Mouse (Mus musculus) midbrain, embryonic 16.5 days (tissue): ENCODE data around the gene Tmem63c. TPM values are rescaled to one million over a fixed set of nuclear protein-coding genes. Genes with fewer than 3 reads are reported as not detected.

Experiments
- ATAC-seq: fragments of 200-750 bp; cut with Nextera tagmentation; 2 replicates; pipeline ENCODE4 v1.8.0; 2017; ENCODE audit warnings: moderate TSS enrichment
- H3K27ac ChIP-seq: fragments of 300-500 bp; sonication (generic); 2 replicates; pipeline ENCODE4 v1.5.1; 2014; ENCODE audit warnings: mild to moderate bottlenecking, low read length, mixed read lengths
- H3K27me3 ChIP-seq: fragments of 300-500 bp; sonication (generic); 2 replicates; pipeline ENCODE4 v1.6.1; 2014; ENCODE audit warnings: low read depth, low read length, mixed read lengths; ENCODE audit not compliant: control insufficient read depth, insufficient read depth
- H3K36me3 ChIP-seq: fragments of 300-500 bp; sonication (generic); 2 replicates; pipeline ENCODE4 v1.6.1; 2014; ENCODE audit warnings: mild to moderate bottlenecking, low read length, moderate library complexity, mixed read lengths; ENCODE audit not compliant: control insufficient read depth, insufficient read depth
- H3K4me1 ChIP-seq: fragments of 300-500 bp; sonication (generic); 2 replicates; pipeline ENCODE4 v1.6.1; 2014; ENCODE audit warnings: mild to moderate bottlenecking, low read length, mixed read lengths; ENCODE audit not compliant: control insufficient read depth, insufficient read depth
- H3K4me2 ChIP-seq: fragments of 300-500 bp; sonication (generic); 2 replicates; pipeline ENCODE4 v1.6.1; 2014; ENCODE audit warnings: mild to moderate bottlenecking, low read length, mixed read lengths
- H3K4me3 ChIP-seq: fragments of 300-500 bp; sonication (generic); 2 replicates; pipeline ENCODE4 v1.5.1; 2014; ENCODE audit warnings: low read depth, mild to moderate bottlenecking, low read length, moderate library complexity, mixed read lengths
- H3K9ac ChIP-seq: fragments of 300-500 bp; sonication (generic); 2 replicates; pipeline ENCODE4 v1.6.1; 2014; ENCODE audit warnings: low read depth, low read length, mixed read lengths
- H3K9me3 ChIP-seq: fragments of 300-500 bp; sonication (generic); replicated peaks from 2 replicates; pipeline ENCODE4 v1.6.1; 2014; ENCODE audit warnings: mild to moderate bottlenecking, low read length, mixed read lengths; ENCODE audit not compliant: control insufficient read depth, poor library complexity, severe bottlenecking
- WGBS: fragments of 180-500 bp; shearing (Covaris S2); extraction: QIAGEN DNeasy Blood & Tissue Kit; methylation state at CpG from one replicate; pipeline ENCODE4 v1.1.7; 2014; 5-methylcytosine and 5-hydroxymethylcytosine counted together
- polyA plus RNA-seq: library from polyadenylated mRNA; unstranded; fragments of >200 nt; fragmentation: Nextera tagmentation; extraction: Ambion mirVana; gene quantifications from 2 replicates; pipeline ENCODE4 v1.2.1, GENCODE M21; 2015

The Tmem63c gene
- polyA plus RNA-seq, 1 experiment from 2014 or later: 13.7 TPM

DNA sequence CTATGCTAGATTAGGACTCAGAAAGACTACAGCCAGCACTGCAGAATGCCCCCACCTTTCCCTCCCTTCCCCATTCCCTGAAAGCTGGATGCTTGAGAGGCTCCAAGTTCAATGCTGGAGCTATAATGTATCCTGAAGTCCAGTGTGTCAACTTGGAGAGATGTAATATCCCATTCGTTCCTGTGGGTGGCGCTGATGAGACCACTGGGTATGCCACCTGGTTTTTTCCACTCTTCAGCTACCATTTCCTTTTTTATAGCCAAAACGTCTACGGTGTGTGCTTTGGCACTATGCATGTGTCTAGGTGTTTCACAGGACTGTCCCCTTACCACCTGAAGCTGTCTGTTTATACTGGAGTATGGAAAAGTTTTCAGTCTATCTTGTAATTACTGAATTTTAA is 67.2 kb downstream of the Tmem63c start:
- WGBS: 51% methylated on average over 4 of the region's 4 CpGs
- no peak overlapping the region for H3K4me3 ChIP-seq
- no peaks in the 10 kb centered on the region for H3K27me3 ChIP-seq
- no peaks in the 10 kb centered on the region for H3K9me3 ChIP-seq
- H3K36me3 ChIP-seq: peaks cover 21% of the 10 kb centered on the region
- no peak overlapping the region for H3K4me2 ChIP-seq
- no peak overlapping the region for H3K9ac ChIP-seq
- no peak for ATAC-seq
- no peaks in the 10 kb centered on the region for H3K4me1 ChIP-seq
- H3K27ac ChIP-seq: no peak overlapping the region

DNA sequence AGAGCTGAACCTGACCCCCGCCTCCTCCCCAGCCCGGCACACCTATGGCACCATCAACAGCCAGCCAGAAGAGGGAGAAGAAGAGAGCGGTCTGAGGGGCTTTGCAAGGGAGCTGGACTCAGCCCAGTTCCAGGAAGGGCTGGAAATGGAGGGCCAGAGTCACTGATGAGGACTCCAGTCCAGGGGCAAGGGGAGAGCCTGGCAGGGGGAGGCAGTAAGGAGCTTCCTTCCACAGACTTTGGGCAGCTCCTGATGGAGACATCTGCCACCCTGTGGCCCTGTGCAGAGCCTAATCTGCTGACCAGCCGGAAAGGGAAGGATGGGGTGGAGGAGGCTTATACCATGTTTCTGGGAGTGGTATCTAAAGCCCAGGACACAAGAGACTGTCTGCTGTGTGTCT is 68.1 kb downstream of the Tmem63c start:
- WGBS: 78% methylated on average over 4 of the region's 4 CpGs
- ATAC-seq: no peak
- no peak overlapping the region for H3K27ac ChIP-seq
- H3K4me3 ChIP-seq: no peak overlapping the region
- no peak overlapping the region for H3K4me2 ChIP-seq
- no peaks in the 10 kb centered on the region for H3K27me3 ChIP-seq
- no peaks in the 10 kb centered on the region for H3K9me3 ChIP-seq
- no peaks in the 10 kb centered on the region for H3K4me1 ChIP-seq
- H3K36me3 ChIP-seq: peaks cover 20% of the 10 kb centered on the region
- H3K9ac ChIP-seq: no peak overlapping the region

DNA sequence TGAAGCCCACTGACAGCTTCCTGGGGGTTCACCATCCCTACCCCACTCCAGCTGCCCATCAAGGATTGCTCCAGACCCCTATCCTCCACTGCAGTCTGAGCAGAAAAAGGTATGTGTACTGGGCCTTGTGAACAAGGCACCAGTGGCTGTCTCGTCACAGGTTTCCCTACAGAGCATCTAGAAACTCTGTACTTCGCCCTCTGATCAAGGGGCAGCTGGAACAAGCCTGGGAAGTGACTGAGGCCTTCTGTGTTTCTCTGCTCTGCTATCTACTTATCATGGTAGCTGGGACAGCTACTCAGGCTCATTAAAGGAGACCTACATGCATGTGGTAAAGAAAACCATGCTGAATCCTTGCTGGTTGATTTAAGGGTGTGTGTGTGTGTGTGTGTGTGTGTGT is 68.6 kb downstream of the Tmem63c start:
- Histone ChIP-seq H3K4me3 (no peak overlapping the region), H3K4me1 (no peaks in the 10 kb centered on the region), H3K36me3 (peaks cover 16% of the 10 kb centered on the region), H3K9me3 (no peaks in the 10 kb centered on the region), H3K27me3 (no peaks in the 10 kb centered on the region), H3K27ac (no peak overlapping the region), H3K4me2 (no peak overlapping the region), H3K9ac (no peak overlapping the region)
- ATAC-seq: no peak
- WGBS: 78% methylated on average over 2 of the region's 2 CpGs

DNA sequence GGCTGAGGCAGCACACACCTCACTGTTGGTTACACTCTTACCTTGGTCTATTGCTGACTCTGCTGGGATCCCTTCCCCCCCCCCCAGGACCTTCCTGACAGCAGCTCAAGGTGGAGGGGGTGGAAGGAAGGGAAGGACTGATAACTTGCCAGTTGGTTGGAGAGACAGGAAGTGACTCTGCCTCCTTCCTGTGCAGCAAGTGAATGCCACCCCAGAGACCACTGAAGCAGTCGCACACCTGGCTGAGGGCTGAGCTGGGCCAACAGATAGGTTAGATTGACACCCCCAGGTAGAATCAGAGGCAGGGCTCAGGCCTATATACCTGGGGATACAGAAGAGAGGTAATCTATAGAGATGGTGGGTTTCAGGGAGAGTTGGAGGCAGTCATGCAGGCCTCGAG is 70.8 kb downstream of the Tmem63c start:
- H3K4me3 ChIP-seq: no peak overlapping the region
- no peaks in the 10 kb centered on the region for H3K9me3 ChIP-seq
- no peaks in the 10 kb centered on the region for H3K4me1 ChIP-seq
- no peak for ATAC-seq
- H3K27me3 ChIP-seq: no peaks in the 10 kb centered on the region
- H3K4me2 ChIP-seq: no peak overlapping the region
- H3K27ac ChIP-seq: no peak overlapping the region
- WGBS: 80% methylated on average over 2 of the region's 2 CpGs
- H3K9ac ChIP-seq: no peak overlapping the region
- H3K36me3 ChIP-seq: peaks cover 10% of the 10 kb centered on the region

DNA sequence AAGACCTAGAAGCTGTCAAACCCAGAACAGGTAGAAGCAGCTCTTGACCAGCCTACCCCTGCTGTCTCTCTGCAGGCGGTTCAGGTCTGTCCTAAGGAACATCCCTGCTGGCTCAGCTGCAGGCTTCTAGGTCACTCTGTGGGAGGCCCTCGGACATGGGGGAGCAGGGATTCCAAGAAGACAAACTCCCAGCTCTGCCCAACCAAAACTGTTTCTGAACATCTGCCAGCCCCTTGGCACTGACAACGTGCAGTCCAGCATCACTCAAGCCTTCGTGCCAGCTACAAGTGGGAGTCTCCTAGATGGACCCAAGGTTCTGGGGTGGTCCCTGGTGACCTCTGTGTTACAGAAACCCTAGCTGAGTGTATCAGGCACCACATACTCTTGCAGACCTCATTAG is 72.1 kb downstream of the Tmem63c start:
- no peak overlapping the region for H3K27ac ChIP-seq
- no peak overlapping the region for H3K9ac ChIP-seq
- no peak overlapping the region for H3K4me2 ChIP-seq
- ATAC-seq: no peak
- peaks cover 9% of the 10 kb centered on the region; the same call in 1 of the 2 replicates for H3K36me3 ChIP-seq
- H3K27me3 ChIP-seq: no peaks in the 10 kb centered on the region
- no peaks in the 10 kb centered on the region for H3K9me3 ChIP-seq
- no peaks in the 10 kb centered on the region for H3K4me1 ChIP-seq
- no peak overlapping the region for H3K4me3 ChIP-seq
- WGBS: 79% methylated on average over 4 of the region's 4 CpGs

DNA sequence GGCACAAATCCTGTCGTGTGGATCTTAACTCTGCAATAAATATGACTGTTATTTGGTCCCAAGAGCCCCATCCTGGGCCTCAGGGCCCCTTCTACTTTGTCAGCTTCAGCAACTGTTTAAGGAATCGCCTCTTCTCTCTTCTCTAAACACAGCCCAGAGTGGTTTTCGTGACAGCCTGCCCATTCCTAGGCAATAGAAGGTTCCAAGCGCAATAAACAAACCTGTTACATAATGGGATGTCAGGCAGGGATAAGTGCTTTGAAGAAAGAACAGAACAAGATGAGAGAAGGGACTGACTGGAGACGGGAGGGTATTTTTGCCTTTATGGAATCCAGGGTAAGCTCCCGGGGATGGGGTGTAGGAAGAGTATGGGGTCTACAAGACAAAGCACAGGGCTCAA is 72.5 kb downstream of the Tmem63c start:
- 77% methylated on average over 6 of the region's 6 CpGs for WGBS
- no peak overlapping the region for H3K4me3 ChIP-seq
- H3K27ac ChIP-seq: no peak overlapping the region
- no peak overlapping the region for H3K4me2 ChIP-seq
- H3K9ac ChIP-seq: no peak overlapping the region
- no peaks in the 10 kb centered on the region for H3K4me1 ChIP-seq
- no peaks in the 10 kb centered on the region for H3K27me3 ChIP-seq
- H3K9me3 ChIP-seq: no peaks in the 10 kb centered on the region
- peaks cover 9% of the 10 kb centered on the region; the same call in 1 of the 2 replicates for H3K36me3 ChIP-seq
- no peak for ATAC-seq

DNA sequence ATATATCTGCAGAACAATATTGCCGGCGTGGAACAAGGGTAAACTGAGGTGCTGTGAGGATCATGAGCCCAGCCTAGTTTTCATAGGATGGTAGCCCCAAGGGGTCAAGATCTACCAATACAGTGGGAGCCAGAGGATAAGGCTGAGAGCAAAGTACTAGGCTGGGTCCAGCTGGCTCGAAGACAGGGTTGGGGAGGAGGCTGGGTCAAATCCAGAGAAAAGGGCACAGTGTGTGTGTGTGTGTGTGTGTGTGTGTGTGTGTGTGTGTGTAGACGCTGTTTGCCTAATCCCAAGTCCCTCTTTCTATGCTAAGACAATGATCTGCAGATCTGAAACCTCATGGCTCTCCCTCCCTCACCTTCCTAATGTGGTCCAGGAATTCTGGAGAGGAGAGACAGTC is 79.2 kb downstream of the Tmem63c start:
- no peak for ATAC-seq
- no peak overlapping the region for H3K4me3 ChIP-seq
- H3K36me3 ChIP-seq: no peaks in the 10 kb centered on the region
- H3K4me2 ChIP-seq: no peak overlapping the region
- H3K4me1 ChIP-seq: peaks cover 6% of the 10 kb centered on the region
- H3K27ac ChIP-seq: no peak overlapping the region
- H3K9ac ChIP-seq: no peak overlapping the region
- H3K27me3 ChIP-seq: peaks cover 9% of the 10 kb centered on the region; the same call in 1 of the 2 replicates
- WGBS: 80% methylated on average over 4 of the region's 4 CpGs
- H3K9me3 ChIP-seq: no peaks in the 10 kb centered on the region

DNA sequence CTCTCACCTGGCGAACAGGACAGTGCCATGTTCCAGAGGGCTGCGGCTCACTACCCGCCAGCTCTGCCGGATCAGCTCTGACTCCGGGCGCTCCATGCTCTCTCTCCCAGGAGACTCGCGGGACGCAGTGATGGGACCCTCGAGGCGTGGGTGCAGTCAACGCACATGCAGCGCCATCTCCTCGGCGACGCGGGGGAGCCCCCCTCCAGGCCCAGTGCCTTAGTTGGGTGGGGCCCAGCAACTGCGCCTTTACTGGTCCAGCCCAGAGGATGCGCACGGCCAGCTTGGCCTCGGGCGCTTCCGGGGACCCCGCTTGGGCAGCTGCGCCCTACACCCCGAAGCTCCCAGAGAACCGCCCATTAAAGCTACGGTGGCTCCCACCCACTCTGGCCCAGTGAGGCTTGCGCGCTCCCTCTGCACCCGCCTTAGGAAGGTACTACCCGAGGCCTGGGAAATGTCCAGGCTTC is 81.1 kb downstream of the Tmem63c start, which contains the start of gene Ngb:
Gene Ngb (minus strand): TSS at position 375 of the 467 bp plus-strand sequence.
- H3K4me1 ChIP-seq: peaks cover 6% of the 10 kb centered on the region
- peak within 1 kb of the TSS; percentile 62 for H3K9ac ChIP-seq
- ATAC-seq: peak; percentile 66; the same call in 1 of the 2 replicates
- WGBS: 3% methylated on average over 32 of the region's 32 CpGs
- no peak within 1 kb of the TSS for H3K27ac ChIP-seq
- H3K4me3 ChIP-seq: peak within 1 kb of the TSS; percentile 33
- H3K27me3 ChIP-seq: peaks cover 9% of the 10 kb centered on the region; the same call in 1 of the 2 replicates
- H3K36me3 ChIP-seq: no peaks in the 10 kb centered on the region
- H3K4me2 ChIP-seq: peak within 1 kb of the TSS; percentile 85
- no peaks in the 10 kb centered on the region for H3K9me3 ChIP-seq

DNA sequence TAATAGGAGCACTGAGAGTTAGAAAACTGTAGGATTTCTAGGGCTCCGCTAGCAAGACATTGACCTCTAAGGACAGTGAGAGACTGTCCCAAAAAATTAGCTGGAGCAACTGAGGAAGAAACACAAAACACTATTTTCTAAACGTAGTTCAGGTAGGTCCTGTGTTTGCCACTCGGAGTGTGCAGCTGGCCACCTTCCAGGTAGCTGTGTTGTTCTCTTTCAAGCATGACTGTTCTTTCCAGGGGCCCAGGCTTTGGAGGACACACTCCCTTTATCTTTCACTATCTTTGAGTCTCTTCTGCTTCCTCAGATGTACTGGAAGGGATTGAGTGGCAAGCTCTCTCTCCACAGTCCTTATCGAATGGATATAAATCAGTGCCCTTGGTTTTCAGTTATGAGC is 82.3 kb downstream of the Tmem63c start:
- Histone ChIP-seq H3K9ac (no peak overlapping the region), H3K36me3 (no peaks in the 10 kb centered on the region), H3K9me3 (no peaks in the 10 kb centered on the region), H3K4me3 (no peak overlapping the region), H3K27ac (no peak overlapping the region), H3K4me1 (peaks cover 6% of the 10 kb centered on the region), H3K4me2 (no peak overlapping the region), H3K27me3 (peaks cover 9% of the 10 kb centered on the region; the same call in 1 of the 2 replicates)
- no peak for ATAC-seq
- 93% methylated on average over 4 of the region's 4 CpGs for WGBS
